Mouse (Mus musculus): ENCODE results near the gene Cfd.

Cfd gene

GRCm38 (mm10) chr10:79890670-79891069 lies at the start of gene Cfd:
Cfd (plus strand) TSS chr10:79890853.
- DNase-seq (ENCODE audit: low read depth, low spot score): no peak

- DNase-seq (ENCODE audit: low read depth, low spot score): no peak
Observed at GRCm38 (mm10) chr10:79842322-79842721, 48.3 kb upstream of the Cfd start.

GRCm38 (mm10) chr10:79843476-79843875 lies 47.2 kb upstream of the Cfd start:
- DNase-seq (ENCODE audit: low read depth, low spot score): no peak

GRCm38 (mm10) chr10:79846553-79846952 lies 44.1 kb upstream of the Cfd start:
- no peak for DNase-seq (ENCODE audit: low read depth, low spot score)

- DNase-seq (ENCODE audit: low read depth, low spot score): no peak
Observed at GRCm38 (mm10) chr10:79849941-79850628, 40.6 kb upstream of the Cfd start.

GRCm38 (mm10) chr10:79851653-79852052 lies 39.0 kb upstream of the Cfd start:
- no peak for DNase-seq (ENCODE audit: low read depth, low spot score)

- no peak for DNase-seq (ENCODE audit: low read depth, low spot score)
Observed at GRCm38 (mm10) chr10:79852107-79852789, 38.4 kb upstream of the Cfd start.

- no peak for DNase-seq (ENCODE audit: low read depth, low spot score)
Observed at GRCm38 (mm10) chr10:79852827-79853226, 37.8 kb upstream of the Cfd start.

- DNase-seq (ENCODE audit: low read depth, low spot score): no peak
Observed at GRCm38 (mm10) chr10:79853392-79853791, 37.3 kb upstream of the Cfd start.

GRCm38 (mm10) chr10:79853860-79854795 lies 36.5 kb upstream of the Cfd start, which contains the start of gene Ptbp1:
Ptbp1 (plus strand) TSS chr10:79854427.
- peak; percentile 100 for DNase-seq (ENCODE audit: low read depth, low spot score)

- DNase-seq (ENCODE audit: low read depth, low spot score): no peak
Observed at GRCm38 (mm10) chr10:79854801-79855541, 35.7 kb upstream of the Cfd start.

GRCm38 (mm10) chr10:79855558-79856184 lies 35.0 kb upstream of the Cfd start:
- DNase-seq (ENCODE audit: low read depth, low spot score): no peak

GRCm38 (mm10) chr10:79856280-79856679 lies 34.4 kb upstream of the Cfd start:
- no peak for DNase-seq (ENCODE audit: low read depth, low spot score)

GRCm38 (mm10) chr10:79856704-79857451 lies 33.8 kb upstream of the Cfd start:
- DNase-seq (ENCODE audit: low read depth, low spot score): no peak

GRCm38 (mm10) chr10:79857452-79857811 lies 33.2 kb upstream of the Cfd start:
- no peak for DNase-seq (ENCODE audit: low read depth, low spot score)

- DNase-seq (ENCODE audit: low read depth, low spot score): no peak
Observed at GRCm38 (mm10) chr10:79857894-79858293, 32.8 kb upstream of the Cfd start.

- peak; percentile 52 for DNase-seq (ENCODE audit: low read depth, low spot score)
Observed at GRCm38 (mm10) chr10:79858416-79859074, 32.1 kb upstream of the Cfd start.

- no peak for DNase-seq (ENCODE audit: low read depth, low spot score)
Observed at GRCm38 (mm10) chr10:79859116-79859515, 31.5 kb upstream of the Cfd start.

- no peak for DNase-seq (ENCODE audit: low read depth, low spot score)
Observed at GRCm38 (mm10) chr10:79860079-79860911, 30.4 kb upstream of the Cfd start.
